Mouse (Mus musculus): Measurements from ENCODE around the gene Pappa.

GRCm38 (mm10) chr4:65402836-65403634 is 279.1 kb downstream of the Pappa start:
- TF ChIP-seq CTCF (IDR thresholded peaks at IDR 0.05; ENCODE audit: low read depth, low read length): no peak
- no peak for TF ChIP-seq POLR2A (IDR thresholded peaks at IDR 0.05; ENCODE audit: borderline replicate concordance, low read depth, low read length)
